Mouse (Mus musculus) ES-E14 (cell line): ENCODE measurements around the gene Phldb1.

Source experiments
- HCFC1 ChIP-seq: IDR thresholded peaks from 2 replicates; pipeline ENCODE4 v1.6.1; 2012; ENCODE audit warnings: low read length, inconsistent platforms, borderline replicate concordance; ENCODE audit not compliant: insufficient read depth
- ZC3H11A ChIP-seq: IDR thresholded peaks from 2 replicates; pipeline ENCODE4 v1.6.1; 2012; ENCODE audit warnings: low read depth, mild to moderate bottlenecking, inconsistent platforms, low read length, borderline replicate concordance

DNA sequence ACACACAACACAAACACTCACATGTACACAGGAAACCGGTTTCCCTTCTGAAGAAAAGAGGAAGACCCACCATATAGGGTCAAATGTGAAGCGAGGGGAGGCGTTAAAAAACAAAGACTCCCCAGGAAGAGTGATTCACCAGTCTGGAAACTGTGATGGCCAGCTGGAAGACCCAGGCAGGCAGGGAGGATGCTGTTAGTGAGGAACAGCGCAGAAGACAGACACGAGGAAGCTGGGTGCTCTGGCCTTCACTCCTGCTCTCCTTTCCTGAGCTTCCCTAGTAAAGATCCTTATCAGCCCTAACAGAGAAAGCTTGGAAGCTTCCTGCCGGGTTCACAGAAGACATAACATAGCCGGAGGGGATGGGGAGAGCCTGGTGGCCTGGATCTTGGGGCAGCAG is 12.0 kb downstream of the Phldb1 start:
- TF ChIP-seq ZC3H11A (no peak), HCFC1 (no peak)
